In genomic region chr12:105955764-105956290, GRCm38 (mm10) we compare ENCODE assay signal across 10 mouse cellular contexts. TPM values are rescaled to one million over a fixed set of nuclear protein-coding genes. Genes with fewer than 3 reads are reported as not detected.
DNase-seq lines count a peak whose midpoint lies in the region; ATAC-seq and TF ChIP-seq lines count a peak whose summit lies in the region.
"Had no signal": no experiment of that assay in that cellular context is flagged by ENCODE, and none has a peak within 500 bp of the region (broad histone marks: within the 10 kb centered on the region; RNA-seq: fewer than 3 reads in every experiment).

No protein-coding gene starts in this region.

- peaks cover 10% of the 10 kb centered on the region; the same call in 1 of the 2 replicates for H3K4me1 ChIP-seq in heart, embryonic 10.5 days
- H3K4me1 ChIP-seq in liver, embryonic 12.5 days: peaks cover 15% of the 10 kb centered on the region
- no peaks in the 10 kb centered on the region for H3K4me1 ChIP-seq in liver, postnatal 0 days (ENCODE audit: insufficient read depth)
- H3K4me1 ChIP-seq in liver, embryonic 14.5 days (replicated peaks; ENCODE audit: control insufficient read depth in 2 of 2, insufficient read depth in 2 of 2, low read length in 1 of 2): peaks cover 0 to 5% of the 10 kb centered on the region in 2 experiments; a peak in 2 of 4 replicates

- TF ChIP-seq EP300 in liver, postnatal 0 days (IDR thresholded peaks at IDR 0.05; ENCODE audit: low read depth): no peak
- TF ChIP-seq EP300 in liver, embryonic 14.5 days (IDR thresholded peaks at IDR 0.05; ENCODE audit: low read depth): no peak

- no peak overlapping the region for H3K4me3 ChIP-seq in heart, embryonic 10.5 days
- no peak overlapping the region for H3K4me3 ChIP-seq in liver, embryonic 12.5 days
- no peak overlapping the region for H3K4me3 ChIP-seq in liver, postnatal 0 days (ENCODE audit: low read depth, low read length)
- H3K4me3 ChIP-seq in liver, embryonic 14.5 days (ENCODE audit: insufficient read depth in 1 of 2, low read depth in 2 of 2, low read length in 2 of 2): no peak overlapping the region

- TF ChIP-seq POLR2A in brain, embryonic 14.5 days (IDR thresholded peaks at IDR 0.05; ENCODE audit: borderline replicate concordance, extremely low read depth, insufficient read depth, insufficient read length, poor library complexity, severe bottlenecking): no peak

- 0 out of 2 replicates have a peak overlapping the region, but pooled peaks have one; percentile 17 for H3K9ac ChIP-seq in liver, embryonic 12.5 days
- no peak overlapping the region for H3K9ac ChIP-seq in liver, postnatal 0 days (replicated peaks)
- no peak overlapping the region for H3K9ac ChIP-seq in liver, embryonic 14.5 days (replicated peaks)

- no peaks in the 10 kb centered on the region for H3K36me3 ChIP-seq in heart, embryonic 10.5 days
- H3K36me3 ChIP-seq in liver, embryonic 12.5 days: no peaks in the 10 kb centered on the region
- no peaks in the 10 kb centered on the region for H3K36me3 ChIP-seq in liver, postnatal 0 days (replicated peaks; ENCODE audit: insufficient read depth, low read length)
- no peaks in the 10 kb centered on the region for H3K36me3 ChIP-seq in liver, embryonic 14.5 days (replicated peaks; ENCODE audit: control insufficient read depth, insufficient read depth, low read depth)

- 74% methylated on average over 1 of the region's 1 CpGs for WGBS in heart, embryonic 10.5 days
- WGBS in liver, embryonic 12.5 days (ENCODE audit: insufficient replicate concordance): 77% methylated on average over 1 of the region's 1 CpGs
- 74% methylated on average over 1 of the region's 1 CpGs for WGBS in liver, postnatal 0 days (ENCODE audit: insufficient replicate concordance)
- WGBS in liver, embryonic 14.5 days (ENCODE audit: insufficient replicate concordance): 83% methylated on average over 1 of the region's 1 CpGs

- H3K9me3 ChIP-seq in heart, embryonic 10.5 days: no peaks in the 10 kb centered on the region
- H3K9me3 ChIP-seq in liver, embryonic 12.5 days (replicated peaks): no peaks in the 10 kb centered on the region
- no peaks in the 10 kb centered on the region for H3K9me3 ChIP-seq in liver, postnatal 0 days (ENCODE audit: low read length)
- no peaks in the 10 kb centered on the region for H3K9me3 ChIP-seq in liver, embryonic 14.5 days (ENCODE audit: control insufficient read depth, low read length)

- H3K27ac ChIP-seq in heart, embryonic 10.5 days: peak overlapping the region; percentile 13; the same call in 1 of the 2 replicates
- no peak overlapping the region for H3K27ac ChIP-seq in liver, embryonic 12.5 days
- no peak overlapping the region for H3K27ac ChIP-seq in liver, postnatal 0 days (ENCODE audit: low read depth)
- H3K27ac ChIP-seq in liver, embryonic 14.5 days: no peak overlapping the region

- H3K4me2 ChIP-seq in liver, embryonic 12.5 days: no peak overlapping the region
- no peak overlapping the region for H3K4me2 ChIP-seq in liver, postnatal 0 days (ENCODE audit: low read depth, low read length)
- no peak overlapping the region for H3K4me2 ChIP-seq in liver, embryonic 14.5 days (ENCODE audit: low read depth)

- ATAC-seq in liver, embryonic 12.5 days: peak; percentile 57
- no peak for ATAC-seq in liver, postnatal 0 days
- ATAC-seq in liver, embryonic 14.5 days (ENCODE audit: insufficient read depth): peak; percentile 35; the same call in 1 of the 2 replicates
- ATAC-seq in cerebellum, adult (ENCODE audit: insufficient number of reproducible peaks, low FRiP score, low TSS enrichment): no peak

- peaks cover 15% of the 10 kb centered on the region for H3K27me3 ChIP-seq in heart, embryonic 10.5 days (ENCODE audit: insufficient read depth, poor library complexity, severe bottlenecking)
- H3K27me3 ChIP-seq in liver, embryonic 12.5 days (replicated peaks): peaks cover 35% of the 10 kb centered on the region
- H3K27me3 ChIP-seq in liver, postnatal 0 days (ENCODE audit: insufficient read depth, low read length): peaks cover 6% of the 10 kb centered on the region; the same call in 1 of the 2 replicates
- peaks cover 15% of the 10 kb centered on the region for H3K27me3 ChIP-seq in liver, embryonic 14.5 days (ENCODE audit: control insufficient read depth, insufficient read depth, low read length)

- TF ChIP-seq CTCF in liver, postnatal 0 days (IDR thresholded peaks at IDR 0.05; ENCODE audit: low read depth): no peak
- TF ChIP-seq CTCF in brain, embryonic 14.5 days (IDR thresholded peaks at IDR 0.05; ENCODE audit: borderline replicate concordance, extremely low read depth, insufficient read depth, insufficient read length): no peak
- TF ChIP-seq CTCF in liver, embryonic 14.5 days (IDR thresholded peaks at IDR 0.05; ENCODE audit: low read depth): no peak

- DNase-seq in heart, embryonic 10.5 days (ENCODE audit: low spot score): no peak
- no peak for DNase-seq in heart, adult 8-10 months (ENCODE audit: low spot score)
- DNase-seq in liver, postnatal 0 days: no peak
- peak; percentile 91 for DNase-seq in brain, embryonic 14.5 days (ENCODE audit: low read depth)
- no peak for DNase-seq in liver, embryonic 14.5 days (ENCODE audit: low read depth in 3 of 3, low spot score in 3 of 3)
- DNase-seq in kidney, adult 9 months: no peak
- DNase-seq: kidney, adult 2 months; thymus, postnatal 14 days had no signal

RNA-seq across cellular contexts. Expression of gene Vrk1, which starts 54.2 kb away (rescaled TPM):
- 62.9 and 76.4 TPM in 2 replicates for polyA plus RNA-seq in heart, embryonic 10.5 days (2016; fragmentation: Nextera tagmentation; extraction: Ambion mirVana)
- total RNA-seq in heart, adult 8-10 months (2022): 1 to 10 TPM; 6.9 to 9.5 (median 8.2) TPM
- 136 and 141 TPM in 2 replicates for polyA plus RNA-seq in liver, embryonic 12.5 days (2016; fragmentation: Nextera tagmentation; extraction: Ambion mirVana)
- polyA plus RNA-seq in liver, postnatal 0 days (2015; fragmentation: Nextera tagmentation; extraction: Ambion mirVana): 44.8 and 45.8 TPM in 2 replicates
- polyA plus RNA-seq in brain, embryonic 14.5 days (2012; rRNA removed): 29.3 and 35.7 TPM in 2 replicates
- polyA plus RNA-seq in liver, embryonic 14.5 days (2012; rRNA removed): 34.0 and 60.2 TPM in 2 replicates
- 103 and 111 TPM in 2 replicates for polyA plus RNA-seq in liver, embryonic 14.5 days (2014; fragmentation: Nextera tagmentation; extraction: Ambion mirVana)

Comparison
In these comparisons a context has a peak if more than half of its experiments do, and no peak if none do; other contexts are left out.
1. ATAC-seq: peak in liver, embryonic 12.5 days (single experiment) and liver, embryonic 14.5 days (single experiment); none in liver, postnatal 0 days (single experiment) and cerebellum, adult (single experiment).